Mouse (Mus musculus) adrenal gland, postnatal 36 days (tissue): ENCODE results near the gene Camta1. TPM values are rescaled to one million over a fixed set of nuclear protein-coding genes. Genes with fewer than 3 reads are reported as not detected.
A peak's percentile ranks its signal among the peaks of the same experiment; 100 is the strongest.

ENCODE experiments used
- DNase-seq, 2 experiments: peaks; one replicate each; pipeline ENCODE4 v3.0.0; 2021; ENCODE audit warnings: mixed read lengths in 1 of 2
- total RNA-seq, 2 experiments: library from RNA; stranded (reverse); gene quantifications; 2 replicates each; pipeline ENCODE4 v1.2.3; 2021

Camta1 gene
- total RNA-seq, 2 experiments from 2014 or later, result 28.7 to 33.3 TPM

- peak; percentile 87 to 89 for DNase-seq
These were observed 257.2 kb downstream of the Camta1 start for GRCm38 (mm10) chr4:151604481-151604880.

DNA sequence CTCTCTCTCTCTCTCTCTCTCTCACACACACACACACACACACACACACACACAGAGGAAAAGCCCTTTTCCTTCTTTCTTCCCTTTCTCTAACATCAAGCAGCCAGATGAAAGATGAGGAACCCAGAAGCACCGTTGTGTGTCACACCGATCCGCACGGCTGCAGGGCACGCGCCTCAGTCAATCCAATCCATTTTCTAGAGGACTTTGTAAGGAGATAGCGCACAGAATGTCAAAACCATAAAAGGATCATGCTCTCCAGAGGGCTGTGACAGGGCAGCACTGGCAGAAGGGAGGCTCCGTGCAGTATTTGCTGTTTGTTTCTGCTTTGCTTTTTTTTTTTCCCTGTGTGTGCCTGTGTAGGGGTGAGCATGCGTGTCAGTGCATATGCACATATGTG lies 258.1 kb downstream of the Camta1 start:
- no peak for DNase-seq

DNA sequence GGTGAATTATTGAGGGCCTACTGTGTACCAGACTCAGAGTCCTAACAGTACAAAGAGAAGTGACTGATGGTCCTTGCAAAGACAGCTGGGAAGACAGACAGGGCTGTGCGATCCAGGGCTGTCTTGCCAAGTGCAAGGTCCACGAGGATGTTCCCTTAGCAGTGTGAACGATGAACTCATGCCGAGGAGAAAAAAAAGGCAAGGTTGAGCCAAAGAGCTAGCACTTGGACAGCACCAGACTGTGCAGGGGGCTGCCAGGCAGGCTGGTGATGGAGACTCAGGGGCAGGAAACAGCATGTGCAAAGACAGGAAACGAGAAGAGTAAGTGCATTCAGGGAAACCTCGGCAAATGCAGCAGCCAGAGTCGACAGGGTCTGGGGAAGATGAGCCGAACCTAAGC lies 266.6 kb downstream of the Camta1 start:
- DNase-seq, result no peak

GRCm38 (mm10) chr4:151593042-151593441 lies 268.6 kb downstream of the Camta1 start:
- DNase-seq, result no peak

GRCm38 (mm10) chr4:151586074-151586473 lies 275.6 kb downstream of the Camta1 start:
- DNase-seq, result no peak

DNA sequence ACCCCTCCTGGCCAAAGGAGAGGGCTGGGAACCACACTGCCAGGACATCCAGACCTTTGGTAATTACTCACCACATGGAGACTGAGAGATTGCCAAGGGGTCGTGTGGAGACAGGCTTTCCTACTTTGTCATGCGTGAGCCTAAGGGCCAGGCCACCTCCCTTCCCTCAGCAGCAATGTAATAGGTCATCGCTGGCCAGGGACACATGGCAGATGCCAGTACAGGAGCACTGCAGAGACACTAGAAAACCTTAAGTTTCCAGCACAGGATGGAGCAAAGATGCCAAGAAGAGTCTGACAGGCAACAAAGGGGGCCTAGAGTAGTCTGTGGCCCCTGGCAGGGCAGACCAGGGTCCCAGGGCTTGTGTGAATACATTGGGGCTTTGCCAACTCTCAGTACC lies 283.7 kb downstream of the Camta1 start:
- DNase-seq, result no peak

- DNase-seq, result no peak
These were observed 285.2 kb downstream of the Camta1 start for GRCm38 (mm10) chr4:151576291-151577108.

DNA sequence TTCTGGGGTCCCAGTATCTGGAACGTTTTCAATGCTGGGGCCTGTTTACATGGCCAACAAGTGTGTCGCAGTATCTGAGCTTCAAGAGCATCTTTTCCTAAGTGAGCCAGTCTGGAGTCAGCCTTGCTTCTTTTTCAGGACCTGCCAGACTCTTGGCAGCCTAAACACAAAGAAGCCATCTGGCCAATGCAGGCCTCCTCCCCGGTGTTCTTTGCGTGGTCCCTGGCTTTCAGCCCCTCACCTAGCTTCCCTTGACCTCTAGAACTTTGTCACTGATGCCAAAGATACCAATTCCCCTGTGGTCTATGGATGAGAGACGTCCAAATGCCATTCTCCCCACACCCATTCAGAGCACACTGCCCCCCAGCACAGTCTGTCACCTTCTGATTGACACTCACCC lies 289.0 kb downstream of the Camta1 start:
- no peak for DNase-seq

GRCm38 (mm10) chr4:151569586-151569985 lies 292.1 kb downstream of the Camta1 start:
- no peak for DNase-seq

GRCm38 (mm10) chr4:151568887-151569286 lies 292.8 kb downstream of the Camta1 start:
- no peak for DNase-seq

DNA sequence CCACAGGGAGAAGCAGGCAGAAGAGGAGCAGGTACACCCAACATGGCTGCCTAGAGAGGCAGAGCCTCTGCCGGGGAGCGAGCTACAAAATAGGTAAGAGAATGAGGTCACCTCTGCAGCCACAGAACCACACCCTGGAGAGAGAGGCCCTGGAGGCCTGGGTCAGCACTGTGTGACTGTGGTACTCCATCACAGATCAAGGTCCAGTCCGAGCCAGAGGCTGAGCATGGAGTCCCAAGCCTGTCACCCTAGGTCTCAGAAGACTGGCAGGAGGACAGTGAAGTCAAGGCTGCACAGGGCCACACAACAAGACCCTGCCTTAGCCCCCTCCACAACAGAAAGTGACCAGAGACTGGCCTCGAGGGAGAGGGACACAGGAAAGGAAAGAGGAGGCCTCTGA lies 294.6 kb downstream of the Camta1 start:
- no peak for DNase-seq

DNA sequence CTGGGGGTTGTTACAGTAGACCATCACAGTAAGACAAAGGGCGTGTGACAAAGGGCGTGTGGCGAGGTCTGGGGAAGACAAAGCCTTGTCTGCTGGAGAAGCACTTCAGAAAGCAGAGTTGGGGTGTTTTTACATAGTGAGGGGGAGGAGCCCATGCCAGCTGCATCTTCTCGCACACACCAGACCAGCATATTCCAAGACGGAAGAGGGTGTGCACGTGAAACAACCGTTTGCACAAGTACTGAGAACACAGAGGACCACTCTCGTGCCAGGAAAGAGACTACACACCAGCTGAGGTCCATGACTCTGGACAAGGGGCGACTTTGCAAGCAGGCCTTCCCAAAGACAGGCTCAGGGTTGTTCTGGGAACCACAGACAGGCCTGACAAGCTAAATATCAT lies 306.2 kb downstream of the Camta1 start:
- DNase-seq, result no peak

GRCm38 (mm10) chr4:151549523-151549922 lies 312.2 kb downstream of the Camta1 start:
- DNase-seq, result no peak

DNA sequence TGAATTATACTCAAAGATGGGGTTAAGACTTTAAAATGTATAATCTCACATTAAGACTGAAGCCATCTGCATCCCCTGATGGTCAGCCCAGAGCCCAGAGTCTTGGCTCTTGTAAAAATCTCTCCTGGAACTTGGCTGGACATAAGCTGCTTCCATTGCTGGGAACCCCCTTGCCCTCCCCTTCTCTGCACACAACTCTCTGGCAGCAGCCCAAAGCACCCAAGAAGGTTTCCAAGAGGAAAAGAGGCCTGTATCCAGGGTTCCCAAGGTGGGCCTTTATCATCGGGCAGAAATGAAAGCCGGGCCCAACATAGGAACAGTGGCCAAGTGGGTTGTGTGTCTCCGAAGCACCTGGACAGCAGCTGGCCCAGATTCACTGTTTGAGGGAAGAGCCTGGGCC lies 316.2 kb downstream of the Camta1 start:
- no peak for DNase-seq

DNA sequence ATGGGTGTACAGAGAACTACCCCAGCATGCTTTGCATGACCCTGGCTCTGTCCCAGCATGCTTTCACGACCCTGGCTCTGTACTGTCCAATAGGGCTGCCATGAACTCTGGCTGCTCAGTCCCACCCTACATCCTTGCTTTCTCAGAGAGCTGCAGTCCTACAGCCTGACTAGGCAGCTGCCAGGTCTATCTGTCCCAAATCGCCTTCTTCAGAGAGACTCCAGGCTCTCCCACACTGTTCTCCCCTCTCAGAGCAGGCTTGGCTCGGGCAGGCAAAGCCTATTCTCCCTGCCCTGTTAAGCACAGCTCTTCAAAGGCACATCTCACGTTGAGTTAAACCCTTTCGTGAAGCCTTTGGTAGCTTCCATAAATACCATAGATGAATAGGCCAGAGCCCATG lies 317.5 kb downstream of the Camta1 start:
- DNase-seq, result no peak

- DNase-seq, result no peak
These were observed 321.1 kb downstream of the Camta1 start for GRCm38 (mm10) chr4:151540546-151540945.

GRCm38 (mm10) chr4:151539881-151540280 lies 321.8 kb downstream of the Camta1 start:
- no peak for DNase-seq

- DNase-seq, result no peak
These were observed 322.5 kb downstream of the Camta1 start for GRCm38 (mm10) chr4:151539167-151539525.

DNA sequence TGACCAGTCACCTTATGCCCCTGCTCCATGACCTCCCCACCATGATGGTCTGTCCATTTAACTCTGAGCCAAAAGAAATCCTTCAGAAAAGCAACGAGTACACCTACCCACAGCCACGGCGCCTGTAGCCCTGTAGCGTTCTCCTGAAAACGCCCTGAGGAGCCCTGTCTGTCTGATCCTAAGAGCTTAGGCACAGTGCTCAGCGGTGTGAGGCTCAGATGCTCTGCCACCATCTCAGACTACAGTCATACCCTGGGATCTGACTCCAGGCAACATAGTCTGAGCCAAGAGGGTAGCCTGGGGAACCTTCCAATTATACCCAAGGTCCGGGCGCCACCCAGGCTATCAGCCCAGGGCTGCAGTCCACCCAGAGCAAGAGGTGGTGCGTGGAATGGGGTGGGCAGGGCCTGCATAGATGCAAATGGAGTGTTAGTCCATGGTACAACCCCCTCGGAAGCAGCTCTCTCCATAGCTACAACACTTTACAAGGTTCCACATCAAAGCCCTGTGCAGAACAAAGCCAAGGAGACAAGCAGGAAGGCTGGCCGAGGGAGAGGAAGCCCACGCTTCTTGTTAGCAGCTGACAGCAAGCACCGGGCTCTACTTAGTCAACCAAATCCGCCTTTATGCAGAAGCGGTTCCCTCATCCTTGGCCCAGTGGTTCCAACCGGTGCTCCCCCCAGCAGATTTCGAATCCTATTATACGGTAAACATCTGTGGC lies 323.1 kb downstream of the Camta1 start:
- no peak for DNase-seq

- no peak for DNase-seq
These were observed 325.7 kb downstream of the Camta1 start for GRCm38 (mm10) chr4:151535916-151536450.

GRCm38 (mm10) chr4:151533451-151533850 lies 328.2 kb downstream of the Camta1 start:
- no peak for DNase-seq

- DNase-seq, result no peak
These were observed 333.2 kb downstream of the Camta1 start for GRCm38 (mm10) chr4:151528436-151528835.

- DNase-seq, result no peak
These were observed 333.9 kb downstream of the Camta1 start for GRCm38 (mm10) chr4:151527763-151528162.
